Mouse (Mus musculus): ENCODE measurements around the gene Cdyl2.

The Cdyl2 gene

GRCm38 (mm10) chr8:116732684-116733647, at the start of gene Cdyl2:
Gene Cdyl2 (minus strand): TSS chr8:116732991.
- in situ Hi-C loops (cut with MboI, MseI): no loop called here

DNA sequence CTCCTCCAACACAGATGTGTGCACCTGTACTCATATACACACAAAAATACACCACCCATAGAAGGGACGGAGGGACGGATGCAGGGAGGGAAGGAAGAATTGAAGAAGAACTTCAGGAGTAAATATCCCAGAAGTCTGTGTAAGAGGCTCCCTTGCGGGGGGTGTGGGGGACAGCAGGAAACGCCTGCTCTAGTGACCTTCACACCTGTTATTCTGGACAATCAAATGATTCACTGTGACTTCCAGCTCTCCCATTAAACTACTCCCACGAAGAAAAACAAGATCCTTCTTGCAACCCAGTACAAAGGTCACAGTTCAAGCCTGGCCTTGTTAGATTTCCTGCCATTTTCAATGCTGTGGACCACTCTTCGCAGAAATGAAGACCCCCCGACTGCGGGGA, 47.8 kb upstream of the Cdyl2 start:
- in situ Hi-C loops (cut with MboI, MseI): no loop called here

- in situ Hi-C loops (cut with MboI, MseI): no loop called here
Observed at GRCm38 (mm10) chr8:116774220-116774619, 41.4 kb upstream of the Cdyl2 start.

- in situ Hi-C loops (cut with MboI, MseI): no loop called here
Observed at GRCm38 (mm10) chr8:116772727-116773126, 39.9 kb upstream of the Cdyl2 start.

- in situ Hi-C loops (cut with MboI, MseI): no loop called here
Observed at GRCm38 (mm10) chr8:116771797-116772343, 39.1 kb upstream of the Cdyl2 start.

GRCm38 (mm10) chr8:116770756-116771155, 38.0 kb upstream of the Cdyl2 start:
- in situ Hi-C loops (cut with MboI, MseI): no loop called here

DNA sequence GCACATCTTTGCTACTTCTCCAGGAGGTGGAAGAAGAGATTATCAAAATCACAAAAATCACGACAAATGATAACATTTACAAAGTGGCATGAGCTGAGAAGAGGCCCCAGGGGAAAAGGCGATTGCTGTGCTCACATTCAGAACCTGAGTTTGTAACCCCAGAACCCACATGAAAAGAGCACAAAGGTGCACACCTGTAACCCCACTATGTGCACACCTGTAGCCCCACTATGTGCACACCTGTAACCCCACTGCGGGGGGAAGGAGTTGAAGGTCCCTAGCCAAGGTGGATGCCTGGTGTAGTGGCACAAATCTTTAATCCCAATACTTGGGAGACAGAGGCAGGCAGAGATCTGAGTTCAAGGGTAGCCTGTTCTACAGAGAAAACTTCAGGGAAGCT, 23.4 kb upstream of the Cdyl2 start:
- in situ Hi-C loops (cut with MboI, MseI): loop anchor here (5.0 to 10.0 kb wide), 2 partner anchors 84 to 271 kb away; no protein-coding TSS in a partner anchor

GRCm38 (mm10) chr8:116755557-116755956, 22.8 kb upstream of the Cdyl2 start:
- in situ Hi-C loops (cut with MboI, MseI): loop anchor here (5.0 to 10.0 kb wide), 2 partner anchors 83 to 271 kb away; no protein-coding TSS in a partner anchor

- in situ Hi-C loops (cut with MboI, MseI): no loop called here
Observed at GRCm38 (mm10) chr8:116740726-116741125, 7.9 kb upstream of the Cdyl2 start.

GRCm38 (mm10) chr8:116735306-116735705, 2.5 kb upstream of the Cdyl2 start:
- in situ Hi-C loops (cut with MboI, MseI): no loop called here

GRCm38 (mm10) chr8:116734176-116734575, 1.4 kb upstream of the Cdyl2 start:
- in situ Hi-C loops (cut with MboI, MseI): no loop called here

DNA sequence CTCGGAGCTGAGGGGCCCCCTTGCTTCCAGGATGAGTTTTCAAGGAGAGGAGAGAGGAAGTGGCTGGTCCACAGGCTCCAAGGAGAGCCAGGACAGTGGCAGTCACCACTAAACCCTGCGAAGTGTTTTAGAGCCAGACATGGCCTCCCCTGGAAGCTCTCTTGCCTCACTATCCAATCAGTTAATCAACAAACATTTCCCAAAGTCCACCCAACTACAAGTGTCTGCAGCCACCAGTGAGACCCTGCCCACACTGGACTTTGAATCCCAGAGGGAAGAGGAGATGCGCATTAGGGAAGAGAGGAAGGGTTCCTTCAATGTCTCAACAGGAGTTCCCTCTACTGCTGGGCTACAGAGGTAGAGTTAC, 840 bp upstream of the Cdyl2 start:
- in situ Hi-C loops (cut with MboI, MseI): no loop called here

GRCm38 (mm10) chr8:116731976-116732683, 661 bp downstream of the Cdyl2 start:
- in situ Hi-C loops (cut with MboI, MseI): no loop called here

DNA sequence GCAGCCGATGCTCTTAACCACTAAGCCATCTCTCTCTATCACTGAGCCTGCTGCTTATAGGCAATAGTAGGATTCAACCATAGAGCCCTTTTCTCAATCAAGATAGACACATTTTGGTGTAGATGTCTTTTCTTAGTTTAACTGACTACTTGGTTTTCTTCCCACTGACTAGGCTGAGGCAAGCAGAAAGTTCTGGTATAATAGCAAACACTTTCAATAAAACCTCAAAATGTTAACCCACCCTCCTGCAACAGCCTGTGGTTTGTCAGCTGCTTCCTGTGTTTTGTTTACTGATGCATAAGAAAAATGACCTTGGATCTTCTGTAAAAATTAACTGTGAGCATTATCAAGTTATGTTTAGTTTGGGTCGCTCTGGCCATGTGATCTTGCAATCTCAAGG, 11.3 kb downstream of the Cdyl2 start:
- in situ Hi-C loops (cut with MboI, MseI): no loop called here

DNA sequence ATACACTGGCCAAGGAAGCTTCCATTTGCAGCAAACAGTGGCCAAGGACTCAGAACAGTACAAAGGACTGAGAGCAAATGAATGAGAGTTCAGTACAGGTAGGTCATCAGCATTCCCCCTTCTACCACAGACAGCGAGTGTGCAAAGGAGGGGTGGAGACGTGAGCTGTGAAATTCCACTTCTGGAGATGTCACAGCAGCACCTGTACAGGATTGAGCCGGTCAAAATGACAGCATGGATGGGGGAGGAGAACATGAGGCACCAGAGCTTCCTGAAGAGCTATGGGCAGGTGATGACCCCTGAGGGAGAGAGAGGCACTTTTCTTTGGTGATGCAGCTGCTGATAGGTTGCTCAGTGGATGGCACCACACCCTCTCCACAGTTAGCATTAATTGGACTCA, 25.3 kb downstream of the Cdyl2 start:
- in situ Hi-C loops (cut with MboI, MseI): no loop called here

DNA sequence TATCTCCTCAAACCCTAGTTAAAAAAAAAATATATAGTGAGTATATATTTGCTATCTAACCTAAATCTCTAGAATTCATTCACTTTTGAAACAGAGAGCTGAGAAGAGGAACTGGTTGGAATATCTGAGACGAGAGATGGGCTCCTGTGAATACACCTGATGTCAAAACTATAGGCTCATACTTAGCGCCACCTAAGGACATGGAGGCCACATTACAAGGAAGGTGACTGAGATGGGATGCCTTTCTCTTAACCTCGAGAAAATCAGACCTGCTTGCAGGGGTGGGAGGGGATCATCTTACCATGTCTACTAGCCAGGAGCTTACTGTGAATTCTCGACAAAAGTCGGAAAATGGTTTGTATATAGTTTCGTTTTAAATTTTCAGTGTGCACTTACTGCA, 30.3 kb downstream of the Cdyl2 start:
- in situ Hi-C loops (cut with MboI, MseI): no loop called here

- in situ Hi-C loops (cut with MboI, MseI): no loop called here
Observed at GRCm38 (mm10) chr8:116692931-116693330, 39.9 kb downstream of the Cdyl2 start.

GRCm38 (mm10) chr8:116689741-116690140, 43.0 kb downstream of the Cdyl2 start:
- in situ Hi-C loops (cut with MboI, MseI): no loop called here

GRCm38 (mm10) chr8:116676174-116676573, 56.6 kb downstream of the Cdyl2 start:
- in situ Hi-C loops (cut with MboI, MseI): no loop called here

- in situ Hi-C loops (cut with MboI, MseI): loop anchor here (5.0 kb wide), 2 partner anchors 83 to 183 kb away; no protein-coding TSS in a partner anchor
Observed at GRCm38 (mm10) chr8:116673966-116674805, 58.6 kb downstream of the Cdyl2 start.

DNA sequence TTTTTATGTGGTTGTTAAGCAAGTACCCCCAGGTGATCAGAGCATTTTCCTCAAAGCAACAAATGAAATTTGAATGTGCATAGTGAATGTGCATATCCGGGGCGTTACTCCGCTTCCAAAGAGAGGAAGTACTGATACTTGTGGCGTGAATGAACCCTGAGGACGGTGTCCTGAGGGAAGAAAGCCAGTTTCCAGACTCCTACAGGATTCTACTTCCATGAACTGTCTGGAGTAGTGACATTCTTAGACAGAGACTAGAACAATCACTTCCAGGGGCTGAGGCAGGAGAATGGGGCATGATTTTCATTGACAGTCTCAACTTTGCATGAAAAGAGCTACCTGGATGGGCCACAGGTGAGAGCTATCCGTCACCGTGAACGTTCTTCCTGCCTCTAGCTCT, 59.3 kb downstream of the Cdyl2 start:
- in situ Hi-C loops (cut with MboI, MseI): loop anchor here (5.0 kb wide), 2 partner anchors 84 to 184 kb away; no protein-coding TSS in a partner anchor
